ENCODE assay signal across 16 mouse cellular contexts in the genomic region with DNA sequence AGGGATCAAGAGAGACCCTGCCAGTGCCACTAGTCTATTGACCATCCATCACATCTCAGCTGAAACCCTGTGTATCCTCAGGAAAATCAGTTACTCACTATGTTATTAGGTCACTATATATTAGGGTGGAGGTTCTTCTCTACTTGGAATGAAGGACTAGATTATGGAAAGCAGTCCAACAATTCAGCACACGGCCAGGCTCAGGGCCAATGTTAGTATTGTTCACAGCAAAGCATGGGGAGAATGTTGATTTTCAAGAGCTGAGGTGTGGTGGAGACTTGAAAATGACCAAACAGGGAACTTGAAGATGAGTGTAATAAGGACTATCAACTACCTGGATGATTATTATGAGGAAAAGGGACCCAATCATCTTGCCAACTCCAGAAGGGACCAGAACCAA.
"Had no signal": no experiment of that assay in that cellular context is flagged by ENCODE, and none has a peak within 500 bp of the region (broad histone marks: within the 10 kb centered on the region; RNA-seq: fewer than 3 reads in every experiment).

No protein-coding gene starts in this region.

- DNase-seq: heart, postnatal 10 days; heart, postnatal 14 days; heart, postnatal 36 days; heart, postnatal 4 days; kidney, adult 11 months; kidney, adult 18-20 months; kidney, adult 2 months; kidney, adult 8-10 months; kidney, adult 9 months; kidney, postnatal 10 days; kidney, postnatal 14 days; kidney, postnatal 25 days; kidney, postnatal 36 days; kidney, postnatal 4 days; layer of hippocampus, adult 9-11 months; layer of hippocampus, postnatal 36 days had no signal
